Mouse (Mus musculus) midbrain, embryonic 10.5 days (tissue): ENCODE results near the gene Gm5269. TPM values are rescaled to one million over a fixed set of nuclear protein-coding genes. Genes with fewer than 3 reads are reported as not detected.

Experiments
- polyA plus RNA-seq: library from polyadenylated mRNA; unstranded; fragments of >200 nt; fragmentation: Nextera tagmentation; extraction: Ambion mirVana; gene quantifications from 2 replicates; pipeline ENCODE4 v1.2.1, GENCODE M21; 2016

Gene Gm5269
- polyA plus RNA-seq, 1 experiment from 2014 or later: not detected

Other genes with a start within 250 kb of the Gm5269 start
- 85.3 and 91.4 TPM in 2 replicates for gene Wdr75, start 95.1 kb downstream of the Gm5269 start, polyA plus RNA-seq
- gene Slc40a1, start 36.2 kb upstream of the Gm5269 start, polyA plus RNA-seq: 9.0 and 17.2 TPM in 2 replicates
- 1.9 and 2.2 TPM in 2 replicates for gene Dnah7b, start 176.0 kb upstream of the Gm5269 start, polyA plus RNA-seq